Mouse (Mus musculus) adipocyte (in vitro differentiated cells): ENCODE data around the gene Grip1.
"Not testable (repeated sequence)": the region's sequence is repeated elsewhere in the genome, so short reads cannot be mapped to it uniquely, and the experiment has no call there.

ENCODE experiments used
- DNase-seq: peaks from one replicate; pipeline ENCODE4 v3.0.0-alpha.2; 2016; ENCODE audit warnings: low spot score

Gene Grip1

DNA sequence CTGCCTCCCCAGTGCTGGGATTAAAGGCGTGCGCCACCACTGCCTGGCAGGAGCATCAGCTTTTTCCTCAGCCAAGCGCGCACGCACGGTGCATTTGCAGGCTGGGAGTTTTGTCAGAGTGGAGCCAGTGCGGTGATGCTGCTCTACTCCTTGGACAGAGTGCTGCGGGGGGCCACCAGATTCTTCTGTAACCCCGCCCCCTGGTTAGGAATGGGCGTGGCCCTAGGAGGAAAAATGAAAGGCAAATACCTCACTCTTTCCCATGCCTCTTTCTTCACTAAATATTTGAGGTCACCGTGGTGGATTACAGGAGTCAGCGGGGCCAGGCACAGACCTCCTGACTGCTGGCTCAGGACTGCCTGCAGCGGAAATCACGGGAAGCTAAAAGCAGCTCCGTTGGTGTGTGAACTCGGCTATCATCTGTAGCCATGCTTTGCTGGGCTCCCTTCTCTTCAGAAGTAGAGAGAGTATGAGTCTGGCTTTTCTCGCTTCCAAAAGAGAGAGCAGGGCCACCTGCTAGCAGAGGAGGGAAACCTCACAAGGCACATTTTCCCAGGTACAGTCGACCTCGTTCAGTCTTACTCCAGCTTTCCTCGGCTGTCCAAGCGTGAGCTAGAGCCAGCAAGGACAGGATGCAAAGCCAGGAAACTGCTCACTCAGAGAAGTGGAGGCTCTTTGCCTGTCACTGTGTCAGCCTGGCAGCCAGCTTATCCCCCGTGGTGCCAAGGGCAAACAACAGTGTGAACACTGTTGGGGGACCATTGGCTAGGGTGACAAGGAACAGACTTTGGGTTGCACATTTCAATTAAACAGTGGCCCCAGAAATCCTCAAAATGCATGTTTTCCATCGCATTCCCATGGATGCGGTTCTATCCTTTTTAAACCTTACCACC, 607.9 kb downstream of the Grip1 start:
- no peak for DNase-seq

DNA sequence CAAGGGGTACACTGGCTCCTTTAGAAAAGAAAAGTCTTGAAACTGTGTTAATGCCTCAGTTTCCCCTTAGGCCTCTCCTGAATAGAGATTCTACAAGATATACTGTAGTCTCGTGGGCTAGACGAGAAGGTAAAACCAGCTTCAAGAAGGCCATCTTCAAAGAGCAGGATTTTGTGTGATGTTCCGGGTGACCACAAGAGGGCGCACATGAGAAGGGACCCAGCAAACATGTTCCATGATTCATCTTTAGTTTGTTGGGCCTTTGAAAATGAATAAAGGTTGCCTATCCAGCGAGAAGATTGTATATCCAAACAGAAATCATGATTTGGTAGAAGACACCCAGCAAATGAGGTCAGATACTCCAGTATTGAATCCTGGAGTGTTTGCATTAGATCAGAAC, 610.8 kb downstream of the Grip1 start:
- DNase-seq: peak; percentile 46

DNA sequence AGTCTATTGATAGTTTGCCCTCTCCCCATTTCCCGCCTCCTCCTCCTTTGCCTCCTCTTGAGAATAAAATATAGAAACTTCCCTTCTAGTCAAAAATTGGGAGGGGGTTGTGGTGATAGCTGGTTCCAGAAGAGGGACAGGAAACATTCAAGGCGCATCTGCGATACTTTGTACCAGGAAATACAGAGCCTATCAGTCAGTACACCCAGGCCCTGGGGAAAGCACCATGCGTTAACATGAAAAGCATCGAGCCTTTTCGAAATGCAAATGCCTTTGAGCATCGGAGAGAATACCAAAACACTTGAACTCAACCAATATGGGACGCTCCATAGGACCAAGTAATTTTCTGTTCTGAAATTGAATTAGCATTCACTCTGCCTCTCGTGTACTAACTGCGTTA, 612.7 kb downstream of the Grip1 start:
- DNase-seq: no peak

DNA sequence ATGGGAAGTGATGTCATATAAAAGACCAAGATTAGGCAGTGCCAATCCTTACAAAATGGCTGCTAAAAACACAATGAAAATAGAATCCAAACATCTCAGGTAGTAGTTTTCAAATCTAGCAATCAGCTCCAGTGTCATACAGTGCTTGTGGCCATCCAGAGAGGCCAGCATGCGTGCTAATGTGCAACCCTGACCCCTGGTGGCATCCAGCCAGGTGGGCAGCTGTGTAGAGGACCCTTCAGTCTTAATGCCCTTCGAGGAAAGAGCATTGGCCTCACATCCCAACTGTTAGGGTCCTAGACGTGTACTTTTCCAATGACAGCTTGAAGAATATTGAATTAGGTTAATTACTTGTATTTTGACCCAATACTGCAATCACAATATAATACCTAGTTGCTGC, 624.2 kb downstream of the Grip1 start:
- no peak for DNase-seq

DNA sequence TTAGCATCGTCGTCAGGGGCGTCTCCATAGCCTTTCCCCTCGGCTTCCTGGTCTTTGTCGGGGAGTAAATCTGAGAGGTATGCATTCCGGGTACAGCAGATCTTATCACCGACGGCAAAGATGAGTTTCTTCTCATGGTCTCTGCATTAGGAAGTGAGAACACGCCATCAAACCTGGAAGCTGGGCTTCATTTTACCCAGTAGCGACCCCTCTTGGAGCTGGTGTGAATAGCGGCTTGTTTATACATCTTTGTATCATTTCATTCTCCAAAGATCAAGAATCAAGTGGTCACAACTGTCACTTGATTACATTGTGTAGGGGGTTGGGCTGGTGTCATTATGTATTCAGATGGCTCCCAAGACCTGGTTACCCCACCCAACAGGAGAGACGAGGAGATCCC, 638.9 kb downstream of the Grip1 start:
- DNase-seq: no peak

DNA sequence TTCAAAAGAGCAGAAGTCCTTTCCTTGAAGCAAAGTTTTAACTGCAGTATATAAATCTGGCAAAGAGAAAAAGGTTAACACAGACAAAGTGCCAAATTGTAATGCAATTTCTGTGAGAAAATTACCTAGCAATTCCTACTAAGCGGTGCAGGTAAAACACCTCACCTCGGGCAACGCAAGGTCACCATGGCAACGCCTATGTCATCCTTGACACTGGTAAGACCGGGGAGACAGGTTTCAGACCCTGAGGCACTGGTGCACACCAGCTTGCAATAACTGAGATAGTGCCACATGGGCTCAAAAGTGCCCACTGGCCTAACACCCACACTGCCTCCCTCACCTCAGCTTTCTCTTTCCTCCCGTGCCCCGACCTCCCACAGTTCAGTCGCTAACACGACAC, 641.5 kb downstream of the Grip1 start:
- no peak for DNase-seq

DNA sequence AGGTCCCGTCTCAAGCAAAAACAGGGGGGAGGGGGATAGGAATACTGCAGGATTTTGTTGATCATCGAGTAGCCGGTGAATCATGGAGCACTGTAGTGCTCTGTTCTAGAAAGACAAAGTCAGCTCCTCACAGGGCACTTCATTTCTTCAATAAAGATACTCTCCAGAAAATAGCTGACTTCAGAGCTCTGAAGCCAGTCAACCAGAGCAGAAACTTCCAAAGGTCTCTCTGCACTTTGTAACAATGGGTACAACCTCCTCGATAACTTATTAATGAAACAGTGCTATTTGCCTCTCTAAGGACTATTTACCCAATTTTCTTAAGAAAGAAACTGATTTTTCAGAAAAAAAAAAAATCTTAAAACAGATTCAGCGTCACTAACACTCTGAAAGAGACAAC, 642.1 kb downstream of the Grip1 start:
- no peak for DNase-seq

DNA sequence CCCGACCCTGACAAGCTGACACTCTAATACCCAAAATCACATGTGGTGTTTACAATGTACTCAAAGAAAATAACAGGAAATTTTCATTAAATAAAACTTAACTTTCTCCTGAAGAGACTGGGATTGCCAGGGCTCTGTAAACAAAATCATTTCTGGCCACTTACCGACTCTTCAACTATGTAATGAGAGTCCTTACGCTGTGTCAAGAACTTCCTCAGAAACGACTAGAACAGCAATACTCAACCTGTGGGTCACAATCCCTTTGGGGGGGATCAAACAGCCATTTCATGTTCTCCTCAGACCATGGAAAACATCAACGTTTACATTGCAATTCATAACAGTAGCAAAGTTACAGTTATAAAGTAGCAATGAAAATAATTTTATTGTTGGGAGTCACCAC, 643.9 kb downstream of the Grip1 start:
- DNase-seq: no peak

DNA sequence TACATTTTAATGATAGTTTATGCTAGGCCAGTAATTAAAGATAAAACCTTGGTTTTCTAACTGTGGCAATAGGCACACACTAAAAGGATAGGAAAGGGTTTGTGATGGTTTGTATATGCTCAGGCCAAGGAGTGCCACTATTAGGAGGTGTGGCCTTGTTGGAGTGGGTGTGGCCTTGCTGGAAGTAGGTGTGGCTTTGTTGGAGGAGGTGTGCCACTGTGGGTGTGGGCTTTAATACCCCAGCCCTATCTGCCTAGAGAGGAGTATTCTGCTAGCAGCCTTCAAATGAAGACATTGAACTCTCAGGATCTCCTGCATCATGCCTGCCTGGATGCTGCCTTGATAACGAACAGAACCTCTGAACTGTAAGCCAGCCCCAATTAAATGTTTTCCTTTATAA, 647.2 kb downstream of the Grip1 start:
- no peak for DNase-seq

DNA sequence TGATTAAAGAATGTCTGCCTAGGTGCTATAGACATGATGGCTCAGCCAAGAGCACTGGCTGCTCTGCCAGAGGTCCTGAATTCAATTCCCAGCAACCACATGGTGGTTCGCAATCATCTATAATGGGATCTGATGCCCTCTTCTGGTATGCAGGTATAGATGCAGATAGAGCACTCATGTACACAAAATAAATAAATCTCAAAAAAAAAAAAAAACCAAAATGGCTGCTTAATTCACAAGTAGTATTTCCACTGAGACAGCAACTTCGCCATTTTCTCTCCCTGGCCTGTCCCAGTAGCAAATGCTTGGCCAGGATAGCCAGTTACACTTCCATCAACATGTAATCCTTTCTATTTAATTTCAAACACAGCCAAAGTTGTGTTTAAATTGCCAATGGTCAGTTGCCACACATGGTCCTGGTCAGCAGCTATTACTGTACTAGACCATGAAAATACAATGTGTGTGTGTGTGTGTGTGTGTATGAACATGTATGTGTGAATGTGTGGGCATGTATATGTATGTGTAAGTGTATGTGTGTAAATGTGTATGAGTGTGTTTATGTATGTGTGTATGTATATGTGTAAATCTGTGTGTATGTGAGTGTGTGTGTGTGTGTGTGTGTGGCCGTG, 658.2 kb downstream of the Grip1 start:
- DNase-seq: no peak

DNA sequence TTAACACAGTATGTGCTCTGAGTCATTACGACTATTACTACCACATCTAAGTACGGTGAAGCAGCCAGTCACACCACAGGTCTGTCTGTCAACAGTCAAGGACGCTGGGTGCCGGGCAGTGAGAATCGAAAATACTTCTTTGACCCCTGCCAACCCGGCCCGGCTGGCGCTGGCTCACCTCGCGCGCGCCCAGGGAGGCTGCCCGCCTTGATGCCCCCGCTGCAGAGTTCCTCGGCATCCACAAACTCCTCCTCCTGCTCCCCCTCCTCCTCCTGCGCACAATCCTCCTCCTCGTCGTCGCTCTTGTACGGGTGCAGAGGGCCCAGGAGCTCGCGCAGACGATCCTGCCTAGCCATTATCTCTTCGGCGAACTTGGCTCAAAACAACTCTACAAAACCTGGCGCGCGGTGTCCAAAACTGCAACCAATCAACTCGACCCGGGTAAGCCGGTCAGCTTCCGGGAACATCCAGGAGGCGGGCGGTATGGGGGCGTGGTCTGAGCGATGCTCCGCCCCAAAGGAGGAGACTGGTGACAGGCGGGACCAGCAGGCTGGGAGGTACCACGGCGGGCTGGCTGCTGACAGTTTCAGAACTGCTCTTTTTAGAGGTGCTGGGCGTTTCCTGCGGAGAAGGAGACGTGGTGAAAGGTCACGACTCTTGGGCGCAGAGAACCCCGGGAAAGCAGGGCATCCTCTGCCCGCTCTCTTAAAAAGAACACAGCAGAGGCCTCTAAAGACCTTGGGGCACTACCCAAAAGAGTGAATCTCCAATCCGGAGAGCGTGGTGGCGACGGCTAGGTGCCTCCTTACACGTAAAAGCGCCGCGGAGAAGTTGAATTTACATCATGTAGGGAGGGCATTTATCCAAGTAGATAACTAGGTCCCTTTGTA, 659.1 kb downstream of the Grip1 start, which contains the start of gene Helb:
TSS of gene Helb (minus strand) at position 481 of the 890 bp plus-strand sequence.
- DNase-seq: peak; percentile 95

DNA sequence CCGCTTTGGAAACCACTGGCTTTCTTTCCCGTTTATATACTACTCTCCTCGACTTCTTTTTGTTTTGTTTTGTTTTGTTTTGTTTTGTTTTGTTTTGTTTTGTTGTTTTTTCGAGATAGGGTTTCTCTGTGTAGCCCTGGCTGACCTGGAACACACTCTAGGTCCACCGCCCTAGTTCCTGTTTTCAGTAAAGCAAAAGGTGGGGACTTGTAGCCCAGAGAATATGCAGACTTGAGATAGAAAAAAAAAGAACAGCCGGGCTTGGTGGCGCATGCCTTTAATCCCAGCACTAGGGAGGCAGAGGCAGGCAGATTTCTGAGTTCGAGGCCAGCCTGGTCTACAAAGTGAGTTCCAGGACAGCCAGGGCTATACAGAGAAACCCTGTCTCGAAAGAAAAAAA, 659.9 kb downstream of the Grip1 start:
- not testable (repeated sequence) for DNase-seq

DNA sequence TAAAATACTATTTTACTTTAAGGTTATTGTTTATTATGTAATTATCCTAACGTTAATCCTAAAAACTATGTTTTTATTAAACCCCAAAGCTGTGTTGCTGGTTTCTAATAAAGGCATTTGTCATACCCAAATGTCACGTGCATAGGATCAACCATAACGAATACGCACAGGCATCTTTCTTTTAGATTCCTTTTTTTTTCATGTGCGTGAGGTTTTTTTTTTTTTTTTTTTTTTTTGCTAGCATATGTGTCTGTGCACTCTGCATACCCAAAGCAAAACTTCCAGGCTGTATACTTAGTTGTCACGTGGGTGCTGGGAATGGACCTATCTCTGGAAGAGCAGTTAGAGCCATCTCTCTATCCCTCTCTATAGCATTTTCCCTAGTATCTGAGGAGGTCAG, 660.4 kb downstream of the Grip1 start:
- DNase-seq: no peak

DNA sequence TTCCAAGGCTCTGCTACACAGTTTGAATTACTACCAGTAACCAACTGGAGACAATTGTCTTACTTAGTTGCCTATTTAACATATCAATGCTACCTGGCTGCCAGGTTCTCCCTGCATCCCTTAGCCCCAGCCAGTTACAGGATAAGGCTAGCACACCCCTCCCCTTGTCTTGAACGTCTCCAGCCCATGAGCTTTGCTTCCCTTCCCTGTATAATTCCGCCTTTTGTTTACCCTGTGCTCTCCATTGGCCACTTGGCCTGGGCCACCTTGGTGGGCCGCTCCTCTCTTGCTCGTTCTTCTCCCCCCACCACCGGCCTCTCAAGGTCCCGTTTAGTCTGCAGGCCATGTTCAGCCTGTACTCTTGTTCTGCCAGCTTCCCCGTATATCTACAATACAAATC, 660.9 kb downstream of the Grip1 start:
- DNase-seq: no peak

DNA sequence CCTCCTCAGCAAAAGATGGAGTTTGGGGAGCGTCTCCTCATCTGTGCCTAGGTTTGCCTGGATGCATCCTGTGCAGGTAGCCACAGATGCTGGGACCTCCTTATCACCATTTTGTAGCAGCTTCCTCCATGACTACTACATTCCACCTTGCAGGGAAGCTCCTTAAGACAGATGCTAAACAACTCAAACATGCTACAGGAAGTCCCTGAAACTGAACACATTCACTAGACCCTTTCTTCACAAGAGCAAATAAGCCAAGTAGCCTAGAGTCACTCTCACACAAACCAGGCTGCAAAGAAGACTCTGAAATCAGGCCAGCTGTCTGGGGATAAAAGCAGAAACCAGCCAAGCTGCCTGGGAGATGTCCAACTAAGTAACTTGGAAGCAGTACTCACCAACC, 661.6 kb downstream of the Grip1 start:
- peak; percentile 32 for DNase-seq

DNA sequence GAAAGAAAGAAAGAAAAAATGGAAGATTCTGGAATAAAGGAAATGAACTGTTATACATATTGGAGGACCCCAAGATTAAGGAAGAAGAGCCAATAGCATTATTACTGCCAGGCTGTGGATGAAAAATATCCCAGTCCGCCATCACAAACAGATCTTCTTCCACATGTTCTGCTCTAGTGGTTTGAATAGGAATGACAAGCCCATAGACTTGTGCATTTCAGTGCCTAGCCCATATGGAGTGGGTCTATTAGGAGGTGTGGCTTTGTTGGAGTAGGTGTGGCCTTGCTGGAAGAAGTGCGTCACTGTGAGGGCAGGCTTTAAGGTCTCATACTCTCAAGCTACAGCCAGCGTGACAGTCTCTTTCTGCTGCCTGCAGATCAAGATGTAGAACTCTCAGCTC, 670.1 kb downstream of the Grip1 start:
- no peak for DNase-seq

DNA sequence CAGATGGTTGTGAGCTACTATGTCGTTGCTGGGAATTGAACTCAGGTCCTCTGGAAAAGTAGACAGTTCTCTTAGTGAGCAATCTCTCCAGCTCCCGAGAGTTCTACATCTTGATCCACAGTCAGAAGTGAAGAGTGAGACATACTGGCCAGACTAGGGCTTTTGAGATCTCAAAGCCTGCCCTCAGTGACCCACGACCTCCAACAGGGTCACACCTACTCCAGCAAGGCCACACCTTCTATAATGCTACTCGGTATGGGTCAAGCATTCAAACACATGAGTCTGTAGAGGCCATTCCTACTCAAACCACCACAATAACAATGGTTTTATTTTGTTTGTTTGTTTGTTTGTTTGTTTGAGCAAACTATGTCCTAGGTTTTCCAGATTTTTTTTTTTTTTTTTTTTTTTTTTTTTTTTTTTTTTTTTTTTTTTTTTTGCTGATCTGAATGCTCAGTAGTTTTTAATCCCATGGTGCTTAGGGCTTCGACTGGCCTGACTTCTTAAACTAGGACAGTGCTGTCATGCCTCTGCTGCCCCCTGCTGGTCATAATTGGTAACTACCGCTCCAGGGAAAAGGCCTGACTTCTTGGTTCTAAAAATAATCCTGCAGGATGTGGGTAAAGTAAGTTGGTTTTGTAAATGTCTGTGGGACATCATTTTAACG, 671.3 kb downstream of the Grip1 start:
- peak; percentile 91 for DNase-seq

DNA sequence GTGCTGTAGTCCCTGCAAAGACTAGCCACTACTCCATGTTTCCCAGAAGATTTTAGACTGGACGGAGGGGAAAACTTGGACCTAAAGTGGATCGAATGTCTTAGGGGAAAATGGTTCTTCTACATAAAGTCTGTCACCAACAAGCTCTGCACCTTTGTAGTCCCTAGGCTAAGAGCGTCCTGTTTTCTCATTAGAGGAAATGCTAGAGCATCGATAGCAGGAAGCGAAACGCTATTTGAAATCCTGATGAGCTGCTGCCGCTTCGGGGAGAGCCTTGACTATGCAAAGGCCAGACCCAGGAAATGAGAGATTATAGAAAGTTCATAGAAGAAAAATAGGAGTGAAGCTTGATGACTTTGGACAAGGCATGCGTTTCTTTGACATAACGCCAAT, 671.8 kb downstream of the Grip1 start:
- no peak for DNase-seq

DNA sequence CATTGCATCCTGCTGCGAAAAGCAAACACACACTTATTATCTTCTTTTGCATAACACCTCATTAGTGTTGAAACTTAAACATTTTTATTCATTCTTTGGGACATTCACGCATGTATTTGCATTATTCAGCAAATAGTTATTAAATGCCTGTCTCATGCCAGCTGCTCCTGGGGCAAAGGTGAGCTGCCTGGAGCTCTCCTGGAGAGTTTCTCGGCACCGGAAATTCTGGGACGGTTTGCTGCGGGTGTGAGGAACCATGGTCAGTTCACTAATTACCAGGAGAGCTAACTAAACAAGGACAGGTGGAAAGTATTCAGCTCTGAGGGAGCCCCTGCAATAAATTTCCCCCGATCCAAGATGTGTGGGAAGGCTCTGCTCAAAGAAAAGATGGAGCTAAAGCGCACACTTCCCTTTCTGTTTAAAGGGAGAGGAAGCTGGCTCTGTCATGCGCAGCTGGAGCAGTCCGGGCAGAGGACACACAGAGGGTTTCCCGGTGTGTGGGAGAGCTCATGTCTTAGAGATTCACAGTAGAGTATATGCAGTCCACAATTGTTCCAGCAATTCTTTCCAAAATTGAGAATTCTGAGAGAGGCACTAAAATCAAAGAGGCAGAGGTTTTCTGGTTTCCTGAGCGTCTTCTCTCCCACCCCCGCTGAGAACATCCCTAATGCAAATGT, 675.1 kb downstream of the Grip1 start:
- DNase-seq: no peak

DNA sequence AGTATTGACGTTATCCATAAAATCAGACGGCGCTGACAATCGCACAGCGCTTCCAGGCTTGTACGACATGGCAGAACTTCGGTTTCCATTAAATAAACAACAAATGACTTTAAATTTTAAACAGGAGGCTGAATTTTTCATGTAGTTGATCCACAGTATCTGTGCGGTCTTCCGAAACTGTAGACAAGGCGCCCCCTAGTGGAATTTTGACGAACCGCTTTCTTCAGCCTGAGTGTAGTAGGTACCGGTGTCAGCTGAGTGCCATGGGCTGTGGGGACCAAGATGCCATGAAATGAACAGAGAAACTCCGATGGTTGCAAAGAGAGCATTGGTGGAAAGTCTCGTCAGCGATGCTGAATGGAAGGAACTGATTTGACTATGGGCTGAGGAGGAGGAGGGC, 677.0 kb downstream of the Grip1 start:
- no peak for DNase-seq

DNA sequence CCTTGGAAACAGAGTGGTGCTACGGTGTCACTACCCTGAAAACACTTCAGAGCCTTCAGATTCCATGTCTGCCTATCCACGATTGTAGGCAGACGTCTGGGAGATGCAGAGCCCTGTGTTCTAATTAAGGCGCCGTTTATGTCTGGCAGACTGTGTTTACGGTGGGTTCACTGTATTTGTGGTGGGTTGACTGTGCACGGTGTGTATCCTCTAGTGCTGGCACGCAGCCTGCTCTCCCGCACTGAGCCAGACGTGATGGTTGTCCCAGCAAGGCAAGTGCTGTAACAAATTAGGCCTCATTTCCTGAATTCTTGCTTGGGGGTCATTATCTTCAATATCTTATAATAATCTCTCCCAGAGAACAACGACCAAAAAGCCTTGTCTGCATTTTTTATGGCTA, 680.1 kb downstream of the Grip1 start:
- DNase-seq: no peak
